Mouse (Mus musculus): ENCODE measurements around the gene Neurl1a. TPM values are rescaled to one million over a fixed set of nuclear protein-coding genes. Genes with fewer than 3 reads are reported as not detected.
A peak's percentile ranks its signal among the peaks of the same experiment; 100 is the strongest.

The Neurl1a gene
- polyA plus RNA-seq, 1 experiment from 2014 or later: 6.3 TPM

DNA sequence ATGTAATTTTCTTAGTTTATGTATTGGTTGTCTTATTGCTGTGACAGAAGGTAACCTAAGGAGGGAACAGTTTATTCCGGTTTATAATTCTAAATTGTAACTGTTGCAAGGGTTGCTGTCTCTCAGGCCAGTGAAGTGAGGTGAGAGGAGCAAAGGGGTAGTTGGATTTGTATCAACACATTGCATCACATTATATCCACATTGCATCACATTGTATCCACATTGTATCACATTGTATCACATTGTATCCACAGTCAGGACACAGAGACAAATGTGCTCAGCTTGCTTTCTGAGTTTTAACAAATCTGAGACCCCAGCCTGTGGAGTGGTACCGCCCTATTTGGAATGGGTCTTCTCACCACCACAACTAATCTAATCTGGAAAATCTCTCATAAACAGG is 41.6 kb downstream of the Neurl1a start:
- Histone ChIP-seq H3K4me1 (no peaks in the 10 kb centered on the region; the same call in 1 of the 2 replicates), H3K4me3 (no peak overlapping the region), H3K4me2 (replicated peaks) (no peak overlapping the region), H3K9ac (no peak overlapping the region), H3K9me3 (no peaks in the 10 kb centered on the region), H3K27ac (no peak overlapping the region), H3K36me3 (no peaks in the 10 kb centered on the region), H3K27me3 (replicated peaks) (0 out of 2 replicates have a peak, but pooled peaks cover 4% of the 10 kb centered on the region)
- 92% methylated on average over 2 of the region's 2 CpGs for WGBS
- ATAC-seq (ENCODE audit: low FRiP score, low read depth): no peak

- Histone ChIP-seq H3K36me3 (no peaks in the 10 kb centered on the region), H3K4me1 (no peaks in the 10 kb centered on the region; the same call in 1 of the 2 replicates), H3K27ac (no peak overlapping the region), H3K4me2 (replicated peaks) (no peak overlapping the region), H3K27me3 (replicated peaks) (0 out of 2 replicates have a peak, but pooled peaks cover 4% of the 10 kb centered on the region), H3K9ac (no peak overlapping the region), H3K4me3 (no peak overlapping the region), H3K9me3 (no peaks in the 10 kb centered on the region)
- WGBS: 76% methylated on average over 4 of the region's 4 CpGs
- no peak for ATAC-seq (ENCODE audit: low FRiP score, low read depth)
Measured at GRCm38 (mm10) chr19:47221006-47221405, 42.4 kb downstream of the Neurl1a start.

DNA sequence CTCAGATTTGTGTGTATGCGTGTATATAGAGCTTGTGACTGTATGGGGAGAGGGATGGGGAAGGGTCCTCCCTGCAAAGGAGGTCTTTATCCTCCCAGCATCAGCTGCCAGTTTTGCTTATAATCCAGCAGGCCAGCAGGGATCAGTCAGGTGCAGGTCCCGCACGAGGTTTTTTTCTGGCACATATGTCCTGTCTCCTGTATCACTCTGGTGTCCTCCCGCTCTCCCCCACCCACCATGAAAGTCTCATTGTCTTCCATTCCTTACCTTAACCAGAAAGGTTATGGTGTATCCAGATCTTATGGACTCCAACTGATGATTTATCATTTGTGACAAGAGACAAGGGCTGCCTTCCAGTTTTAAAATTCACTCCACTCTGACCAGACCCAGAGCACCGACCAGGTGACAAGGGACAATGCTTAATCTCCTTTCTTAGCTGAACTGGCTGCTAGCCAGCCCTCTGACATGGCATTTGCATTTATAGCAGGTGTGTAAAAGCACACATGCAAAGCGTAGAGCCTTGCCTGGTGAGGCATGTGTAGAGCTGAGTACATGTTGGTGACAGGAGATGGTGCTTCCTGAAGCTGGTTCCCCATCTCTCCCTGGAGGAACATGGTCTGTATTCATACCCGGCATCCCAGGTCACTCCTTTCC is 43.0 kb downstream of the Neurl1a start:
- H3K27me3 ChIP-seq (replicated peaks): 0 out of 2 replicates have a peak, but pooled peaks cover 4% of the 10 kb centered on the region
- H3K36me3 ChIP-seq: no peaks in the 10 kb centered on the region
- H3K27ac ChIP-seq: no peak overlapping the region
- H3K4me2 ChIP-seq (replicated peaks): no peak overlapping the region
- WGBS: 77% methylated on average over 7 of the region's 7 CpGs
- no peak overlapping the region for H3K4me3 ChIP-seq
- no peak for ATAC-seq (ENCODE audit: low FRiP score, low read depth)
- H3K4me1 ChIP-seq: no peaks in the 10 kb centered on the region; the same call in 1 of the 2 replicates
- H3K9me3 ChIP-seq: no peaks in the 10 kb centered on the region
- no peak overlapping the region for H3K9ac ChIP-seq

GRCm38 (mm10) chr19:47222154-47222840 is 43.7 kb downstream of the Neurl1a start:
- H3K36me3 ChIP-seq: no peaks in the 10 kb centered on the region
- WGBS: 88% methylated on average over 8 of the region's 8 CpGs
- ATAC-seq (ENCODE audit: low FRiP score, low read depth): no peak
- H3K4me2 ChIP-seq (replicated peaks): no peak overlapping the region
- H3K4me3 ChIP-seq: no peak overlapping the region
- H3K4me1 ChIP-seq: no peaks in the 10 kb centered on the region; the same call in 1 of the 2 replicates
- 0 out of 2 replicates have a peak, but pooled peaks cover 4% of the 10 kb centered on the region for H3K27me3 ChIP-seq (replicated peaks)
- no peaks in the 10 kb centered on the region for H3K9me3 ChIP-seq
- no peak overlapping the region for H3K27ac ChIP-seq
- H3K9ac ChIP-seq: no peak overlapping the region

- H3K9ac ChIP-seq: no peak overlapping the region
- no peak overlapping the region for H3K27ac ChIP-seq
- WGBS: 73% methylated on average over 15 of the region's 15 CpGs
- no peak overlapping the region for H3K4me2 ChIP-seq (replicated peaks)
- H3K36me3 ChIP-seq: no peaks in the 10 kb centered on the region
- H3K4me1 ChIP-seq: no peaks in the 10 kb centered on the region; the same call in 1 of the 2 replicates
- 0 out of 2 replicates have a peak, but pooled peaks cover 2% of the 10 kb centered on the region for H3K27me3 ChIP-seq (replicated peaks)
- H3K9me3 ChIP-seq: no peaks in the 10 kb centered on the region
- no peak for ATAC-seq (ENCODE audit: low FRiP score, low read depth)
- H3K4me3 ChIP-seq: no peak overlapping the region
Measured at GRCm38 (mm10) chr19:47222841-47223557, 44.4 kb downstream of the Neurl1a start.

DNA sequence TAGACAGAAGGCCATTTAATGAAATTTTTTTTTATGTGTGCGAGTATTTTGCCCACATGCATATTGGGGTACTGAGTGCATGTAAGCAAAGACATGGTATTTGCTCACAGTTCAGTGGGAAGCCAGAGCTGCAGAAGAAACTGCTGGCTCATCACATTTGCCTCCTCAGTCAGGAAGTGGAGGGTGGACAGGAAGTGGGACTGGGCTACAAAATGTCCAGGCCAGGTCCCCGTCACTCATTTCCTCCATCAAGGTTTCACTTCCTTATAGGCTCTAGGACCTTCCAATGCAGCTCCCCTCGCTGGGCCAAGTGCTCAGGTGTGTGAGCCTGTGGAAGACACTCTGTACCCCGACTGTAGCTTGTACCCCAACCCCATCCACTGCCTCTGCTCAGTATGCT is 46.1 kb downstream of the Neurl1a start:
- Histone ChIP-seq H3K27me3 (replicated peaks) (no peaks in the 10 kb centered on the region), H3K27ac (no peak overlapping the region), H3K9ac (no peak overlapping the region), H3K4me1 (peaks cover 16% of the 10 kb centered on the region), H3K4me3 (no peak overlapping the region), H3K4me2 (replicated peaks) (no peak overlapping the region), H3K9me3 (no peaks in the 10 kb centered on the region), H3K36me3 (no peaks in the 10 kb centered on the region)
- 84% methylated on average over 4 of the region's 4 CpGs for WGBS
- ATAC-seq (ENCODE audit: low FRiP score, low read depth): no peak

DNA sequence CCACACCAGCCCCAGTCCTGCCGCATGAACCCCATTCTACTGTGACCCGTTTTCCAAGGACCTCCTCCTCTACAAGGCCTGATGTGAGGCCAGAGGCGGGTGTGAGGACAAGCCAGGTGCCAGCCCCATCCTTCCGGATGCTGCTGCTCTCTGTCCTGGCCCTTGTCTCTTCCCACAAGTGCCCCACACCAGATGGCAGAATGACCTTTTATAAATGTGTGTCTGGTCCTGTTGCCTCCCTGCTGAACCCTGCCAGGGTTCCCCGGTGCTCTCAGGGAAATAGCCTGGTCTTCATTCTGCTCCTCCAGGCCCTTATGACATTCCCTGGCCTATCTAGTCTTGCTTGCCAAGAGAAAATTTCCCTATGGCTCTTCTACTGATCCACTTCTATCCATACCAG is 47.2 kb downstream of the Neurl1a start:
- no peak for ATAC-seq (ENCODE audit: low FRiP score, low read depth)
- Histone ChIP-seq H3K4me1 (peaks cover 16% of the 10 kb centered on the region), H3K27ac (no peak overlapping the region), H3K9me3 (no peaks in the 10 kb centered on the region), H3K4me3 (no peak overlapping the region), H3K36me3 (no peaks in the 10 kb centered on the region), H3K9ac (no peak overlapping the region), H3K27me3 (replicated peaks) (no peaks in the 10 kb centered on the region), H3K4me2 (replicated peaks) (no peak overlapping the region)
- WGBS: 80% methylated on average over 5 of the region's 5 CpGs

- Histone ChIP-seq H3K4me2 (replicated peaks) (peak overlapping the region; percentile 56), H3K4me3 (peak overlapping the region; percentile 10; the same call in 1 of the 2 replicates), H3K9me3 (no peaks in the 10 kb centered on the region), H3K9ac (peak overlapping the region; percentile 46), H3K27ac (no peak overlapping the region), H3K27me3 (replicated peaks) (no peaks in the 10 kb centered on the region), H3K36me3 (no peaks in the 10 kb centered on the region), H3K4me1 (peaks cover 16% of the 10 kb centered on the region)
- WGBS: 6% methylated on average over 17 of the region's 17 CpGs
- peak; percentile 63; the same call in 1 of the 2 replicates for ATAC-seq (ENCODE audit: low FRiP score, low read depth)
Measured at GRCm38 (mm10) chr19:47228725-47229252, 50.2 kb downstream of the Neurl1a start.

GRCm38 (mm10) chr19:47229461-47229860 is 50.8 kb downstream of the Neurl1a start:
- Histone ChIP-seq H3K4me3 (no peak overlapping the region), H3K4me1 (peaks cover 16% of the 10 kb centered on the region), H3K27ac (no peak overlapping the region), H3K36me3 (no peaks in the 10 kb centered on the region), H3K9ac (0 out of 2 replicates have a peak overlapping the region, but pooled peaks have one; percentile 46), H3K4me2 (replicated peaks) (peak overlapping the region; percentile 56), H3K9me3 (no peaks in the 10 kb centered on the region), H3K27me3 (replicated peaks) (no peaks in the 10 kb centered on the region)
- WGBS: 83% methylated on average over 5 of the region's 5 CpGs
- no peak for ATAC-seq (ENCODE audit: low FRiP score, low read depth)

- no peaks in the 10 kb centered on the region for H3K27me3 ChIP-seq (replicated peaks)
- WGBS: 91% methylated on average over 7 of the region's 7 CpGs
Measured at GRCm38 (mm10) chr19:47230082-47230481, 51.5 kb downstream of the Neurl1a start.

GRCm38 (mm10) chr19:47230682-47231081 is 52.1 kb downstream of the Neurl1a start:
- Histone ChIP-seq H3K4me1 (peaks cover 16% of the 10 kb centered on the region), H3K27me3 (replicated peaks) (no peaks in the 10 kb centered on the region), H3K9ac (no peak overlapping the region), H3K27ac (no peak overlapping the region), H3K4me3 (no peak overlapping the region), H3K9me3 (no peaks in the 10 kb centered on the region), H3K36me3 (no peaks in the 10 kb centered on the region), H3K4me2 (replicated peaks) (no peak overlapping the region)
- ATAC-seq (ENCODE audit: low FRiP score, low read depth): no peak
- WGBS: 91% methylated on average over 8 of the region's 8 CpGs

More at GRCm38 (mm10) chr19:47230082-47230481, 51.5 kb downstream of the Neurl1a start:
- no peak overlapping the region for H3K27ac ChIP-seq
- H3K9ac ChIP-seq: no peak overlapping the region
- ATAC-seq (ENCODE audit: low FRiP score, low read depth): no peak
- no peaks in the 10 kb centered on the region for H3K36me3 ChIP-seq
- peaks cover 16% of the 10 kb centered on the region for H3K4me1 ChIP-seq
- H3K4me3 ChIP-seq: no peak overlapping the region
- H3K9me3 ChIP-seq: no peaks in the 10 kb centered on the region
- no peak overlapping the region for H3K4me2 ChIP-seq (replicated peaks)

DNA sequence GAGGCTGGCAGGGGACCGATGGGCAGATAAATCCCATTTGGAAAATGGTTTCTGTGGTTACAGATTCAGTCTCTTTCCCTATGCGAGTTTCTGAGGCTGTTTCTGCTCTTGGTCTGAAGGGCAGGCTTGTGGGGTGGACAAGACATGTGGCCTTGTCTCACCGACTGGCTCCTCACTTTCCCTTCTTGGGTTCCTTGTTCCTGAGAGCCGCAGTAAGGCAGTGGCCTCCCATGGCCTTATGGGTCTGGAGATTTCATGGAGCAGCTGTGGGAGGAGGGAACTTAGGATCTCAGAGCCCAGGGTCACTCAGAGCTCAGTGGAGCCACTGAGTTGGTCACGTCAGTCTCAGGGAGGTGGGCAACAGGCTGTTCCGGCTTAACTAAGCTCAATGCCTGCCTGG is 52.8 kb downstream of the Neurl1a start:
- WGBS: 85% methylated on average over 6 of the region's 6 CpGs
- Histone ChIP-seq H3K9ac (no peak overlapping the region), H3K27me3 (replicated peaks) (no peaks in the 10 kb centered on the region), H3K4me1 (peaks cover 16% of the 10 kb centered on the region), H3K4me3 (no peak overlapping the region), H3K4me2 (replicated peaks) (no peak overlapping the region), H3K27ac (no peak overlapping the region), H3K9me3 (no peaks in the 10 kb centered on the region), H3K36me3 (no peaks in the 10 kb centered on the region)
- ATAC-seq (ENCODE audit: low FRiP score, low read depth): no peak
